Mouse (Mus musculus) layer of hippocampus, postnatal 25 days (tissue): ENCODE data around the gene Bmp7. TPM values are rescaled to one million over a fixed set of nuclear protein-coding genes. Genes with fewer than 3 reads are reported as not detected.

Experiments used
- DNase-seq, 2 experiments: peaks; one replicate each; pipeline ENCODE4 v3.0.0; 2022; ENCODE audit warnings: mixed read lengths in 2 of 2, low spot score in 1 of 2; ENCODE audit errors: extremely low spot score in 1 of 2
- total RNA-seq, 2 experiments: library from RNA; stranded (reverse); gene quantifications; 2 replicates each; pipeline ENCODE4 v1.2.3; 2021

The Bmp7 gene
- total RNA-seq, 2 experiments from 2014 or later, result 4.2 to 4.4 TPM

GRCm38 (mm10) chr2:172860593-172860992, 79.5 kb downstream of the Bmp7 start:
- DNase-seq, result no peak

- DNase-seq, result no peak
These were observed 80.0 kb downstream of the Bmp7 start for GRCm38 (mm10) chr2:172860104-172860503.

DNA sequence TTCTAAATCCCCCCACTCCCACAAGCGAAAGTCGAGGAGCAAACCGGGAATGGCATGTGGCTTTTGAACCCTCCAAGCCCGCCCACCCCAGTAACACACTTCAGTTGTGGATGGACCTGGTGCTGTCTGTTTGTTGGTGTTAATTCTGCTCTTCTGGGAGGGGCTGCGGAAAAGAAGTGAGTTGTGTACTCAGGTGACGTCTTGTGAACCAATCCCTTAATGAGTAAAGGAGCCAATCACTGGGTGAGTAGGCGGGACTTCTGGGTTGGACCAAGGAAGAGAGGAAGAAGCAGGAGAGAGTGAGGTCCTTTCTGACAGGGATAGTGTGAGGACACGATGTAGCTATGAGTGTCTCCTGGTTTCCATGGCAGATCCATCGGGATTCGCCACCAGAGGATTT, 83.1 kb downstream of the Bmp7 start:
- no peak for DNase-seq

DNA sequence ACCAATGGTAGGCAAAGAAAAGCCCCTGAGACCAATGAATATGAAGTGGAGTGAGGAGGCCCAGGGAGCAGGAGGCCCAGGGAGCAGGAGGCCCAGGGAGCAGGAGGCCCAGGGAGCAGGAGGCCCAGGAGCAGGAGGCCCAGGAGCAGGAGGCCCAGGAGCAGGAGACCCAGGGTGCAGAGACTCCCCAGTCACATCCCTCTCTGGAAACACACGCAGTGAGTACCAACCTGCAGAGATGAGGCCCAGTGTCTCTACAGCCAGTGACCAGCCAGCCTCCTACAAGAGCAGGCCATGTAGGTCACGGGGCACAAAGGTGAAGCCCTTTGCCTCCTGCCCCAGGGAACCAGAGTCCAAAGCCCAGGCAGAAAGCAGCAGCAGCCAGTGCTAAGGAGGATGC, 83.6 kb downstream of the Bmp7 start:
- DNase-seq, result no peak

- no peak for DNase-seq
These were observed 86.0 kb downstream of the Bmp7 start for GRCm38 (mm10) chr2:172854136-172854535.

GRCm38 (mm10) chr2:172851773-172852172, 88.3 kb downstream of the Bmp7 start:
- DNase-seq, result no peak

GRCm38 (mm10) chr2:172848193-172848592, 91.9 kb downstream of the Bmp7 start:
- DNase-seq, result peak in 1 of 2 experiments; percentile 43

DNA sequence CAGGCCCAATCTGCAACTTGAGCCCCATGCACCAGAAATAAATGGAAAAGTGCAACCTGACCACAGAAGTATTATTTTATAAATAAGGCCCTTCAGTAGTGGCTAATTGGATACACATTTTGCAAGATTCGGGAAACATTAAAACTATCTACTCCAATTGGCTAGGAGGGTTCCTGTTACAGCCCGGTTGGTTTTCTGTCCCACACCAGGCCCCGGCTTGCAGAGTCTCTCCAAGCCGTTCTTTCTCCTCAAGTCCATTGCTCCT, 93.9 kb downstream of the Bmp7 start:
- no peak for DNase-seq

DNA sequence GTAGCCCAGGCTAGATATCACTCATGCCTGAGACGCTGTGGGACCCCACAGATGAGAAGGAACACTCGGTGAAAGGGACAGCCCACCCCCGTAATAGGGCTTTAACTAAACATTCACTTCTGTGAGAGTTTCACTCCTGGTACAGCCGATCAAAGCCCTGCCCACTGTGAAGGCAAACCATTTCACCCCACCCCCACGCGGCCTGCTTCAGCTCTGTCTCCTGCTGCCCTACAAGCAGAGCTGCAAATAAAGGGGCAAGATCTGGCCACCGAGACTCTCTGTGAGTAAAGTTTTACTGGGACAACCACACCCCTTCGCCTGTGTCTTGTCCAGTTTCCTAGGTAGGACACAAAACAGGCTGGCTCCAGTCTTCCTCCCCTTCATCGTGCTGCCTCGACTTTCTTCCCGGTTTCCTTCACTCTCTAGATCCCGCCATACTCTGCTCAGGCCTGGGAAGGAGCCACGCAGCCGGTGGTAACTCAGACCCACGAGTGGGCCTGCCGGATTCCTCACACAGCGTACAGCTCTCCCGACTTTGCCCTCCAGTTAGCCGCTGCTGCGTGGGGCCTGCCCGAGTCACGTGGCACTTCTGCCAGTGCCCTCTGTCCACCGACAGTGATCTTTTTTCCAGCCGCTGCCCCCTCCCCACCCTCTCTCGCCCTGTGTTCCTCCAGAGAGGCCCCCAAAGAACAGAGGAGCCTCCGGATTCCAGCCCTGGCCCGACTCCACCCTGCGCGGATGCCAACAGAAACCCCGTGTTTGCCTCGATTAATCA, 94.4 kb downstream of the Bmp7 start:
- DNase-seq, result no peak

DNA sequence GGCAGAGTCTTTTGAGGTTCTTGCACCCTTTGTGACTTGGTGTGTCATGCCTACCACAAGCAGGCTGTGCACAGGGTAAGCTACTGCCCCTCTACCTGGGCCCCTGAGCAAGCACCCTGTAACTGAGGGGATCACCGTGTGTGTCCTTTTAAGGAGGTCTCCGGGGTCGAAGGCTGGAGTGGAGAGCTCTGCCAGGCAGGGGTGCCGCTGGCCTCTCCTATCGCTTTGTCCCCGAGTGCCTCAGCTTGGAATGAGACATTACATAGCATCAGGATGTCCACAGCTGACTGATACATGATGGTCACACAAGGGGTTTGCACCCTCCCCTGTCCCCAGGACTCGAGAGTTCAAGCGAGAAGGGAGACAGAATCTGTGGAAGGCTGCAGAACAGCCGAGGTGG, 96.2 kb downstream of the Bmp7 start:
- no peak for DNase-seq

DNA sequence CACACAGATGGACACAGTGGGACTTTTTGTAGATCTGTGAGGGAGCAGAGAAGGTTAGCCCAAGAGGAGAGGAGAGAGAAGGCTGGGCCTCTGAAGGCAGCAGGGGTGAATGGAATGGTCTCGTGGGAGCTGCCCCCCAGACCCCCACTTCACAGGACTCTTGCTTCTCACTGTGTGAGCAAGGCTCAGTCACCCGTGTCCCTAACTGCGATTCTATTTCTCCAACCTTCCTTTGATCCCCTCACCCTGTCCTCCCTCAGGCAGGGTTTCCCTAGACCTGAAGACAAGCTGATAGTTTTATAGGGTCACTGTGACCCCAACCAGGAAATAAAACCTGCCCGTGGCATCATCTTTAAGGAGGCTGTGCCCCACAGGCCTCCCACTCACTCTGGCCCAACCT, 97.8 kb downstream of the Bmp7 start:
- no peak for DNase-seq

DNA sequence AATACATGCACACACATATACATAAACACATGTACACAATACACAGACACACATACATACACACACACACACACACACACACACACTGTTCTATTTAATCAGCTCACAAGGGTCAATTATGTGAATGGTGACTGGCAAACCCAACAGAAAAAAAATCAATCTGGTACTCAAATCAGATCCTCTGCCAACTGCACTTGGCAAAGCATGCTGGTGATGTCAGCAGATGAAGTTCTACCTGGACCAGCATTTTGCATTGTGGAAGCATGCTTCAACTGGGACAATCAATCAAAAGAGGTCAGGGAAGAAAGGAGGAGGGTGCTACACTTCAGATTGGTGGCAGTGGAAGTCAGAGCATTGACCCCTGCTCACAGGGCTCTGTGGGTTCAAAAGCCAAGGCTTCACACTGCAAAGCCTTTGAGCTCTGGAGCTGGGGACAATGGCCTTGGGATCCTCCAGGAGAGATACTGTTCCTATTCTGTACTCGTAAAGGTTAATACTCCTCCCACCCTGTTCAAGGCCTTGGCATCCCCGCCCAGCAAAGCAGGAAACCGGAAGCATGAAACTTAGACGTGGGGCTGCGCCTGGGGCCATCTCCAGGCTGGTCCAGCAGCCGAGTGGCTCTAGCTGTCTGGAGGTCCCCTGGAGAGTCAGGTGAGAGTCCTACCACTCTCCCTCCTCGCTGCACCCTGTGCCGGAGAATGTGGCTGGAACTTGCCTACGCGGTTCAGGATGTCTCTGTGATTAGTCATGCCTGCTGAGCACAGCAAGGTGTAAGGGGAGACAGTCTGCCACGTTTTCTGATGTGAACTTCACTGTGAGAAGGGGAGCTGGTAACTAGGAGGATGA, 99.0 kb downstream of the Bmp7 start:
- no peak for DNase-seq

GRCm38 (mm10) chr2:172839317-172839980, 100.7 kb downstream of the Bmp7 start:
- DNase-seq, result no peak

DNA sequence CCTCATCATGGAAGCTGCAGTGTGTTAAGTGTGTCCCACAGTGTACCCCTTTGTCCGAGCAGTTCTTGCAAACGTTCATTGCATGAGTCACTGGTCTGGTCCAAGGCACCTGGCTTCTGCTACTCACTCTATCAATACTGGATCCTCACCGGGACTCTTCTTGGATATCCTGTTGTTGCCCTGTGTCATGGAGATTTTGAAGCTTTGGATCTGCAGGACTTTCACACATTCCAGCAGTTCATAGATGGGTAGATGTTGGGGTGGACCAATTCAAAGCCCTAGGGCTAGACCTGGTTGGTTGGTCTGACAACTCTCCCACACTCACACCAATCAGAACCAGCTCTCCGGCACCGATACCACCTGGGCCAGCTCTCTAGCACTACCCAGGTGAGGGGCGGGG, 103.6 kb downstream of the Bmp7 start:
- DNase-seq, result no peak

GRCm38 (mm10) chr2:172833196-172833595, 106.9 kb downstream of the Bmp7 start:
- DNase-seq, result peak in 1 of 2 experiments; percentile 23

GRCm38 (mm10) chr2:172831762-172832161, 108.4 kb downstream of the Bmp7 start:
- DNase-seq, result peak; percentile 54 to 80

- DNase-seq, result peak; percentile 84 to 99
These were observed 109.0 kb downstream of the Bmp7 start for GRCm38 (mm10) chr2:172831133-172831532.

DNA sequence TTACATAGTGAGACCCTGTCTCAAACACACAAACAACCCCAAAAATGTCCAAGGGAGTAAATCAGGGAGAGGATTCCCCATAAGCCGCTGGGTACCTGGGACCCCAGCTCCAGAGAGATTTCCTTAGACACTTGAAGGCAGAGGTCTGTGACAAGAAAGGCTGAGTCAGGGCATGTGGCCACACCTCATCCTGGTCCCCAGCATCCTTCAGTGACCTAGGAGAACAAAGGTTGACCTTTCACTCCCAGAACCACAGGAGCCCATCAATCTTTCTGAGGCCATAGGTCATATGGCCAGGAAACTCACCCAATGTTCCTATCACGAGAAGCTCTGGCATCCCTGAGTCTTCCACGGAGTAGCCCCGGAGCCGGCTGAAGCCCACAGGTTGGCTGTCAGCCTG, 111.9 kb downstream of the Bmp7 start:
- no peak for DNase-seq

DNA sequence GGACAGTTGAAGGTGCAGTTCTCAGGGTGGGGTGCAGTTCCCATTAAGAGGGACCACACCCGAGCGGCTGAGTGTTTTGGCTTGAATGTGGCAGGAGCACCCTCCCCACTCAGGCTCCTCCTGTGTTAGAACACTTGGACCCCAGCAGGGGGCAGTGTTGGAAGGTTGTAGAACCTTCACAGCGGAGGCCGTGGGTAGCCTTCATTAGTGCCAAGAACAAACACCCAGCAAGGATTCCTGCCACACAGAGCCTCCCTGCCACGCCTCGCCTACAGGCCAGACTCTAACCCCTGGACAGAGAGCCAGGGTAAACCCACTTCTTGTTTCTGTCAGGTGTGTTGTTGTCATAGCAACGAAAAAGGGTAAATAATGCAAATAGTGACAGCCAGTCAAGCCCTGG, 112.6 kb downstream of the Bmp7 start:
- peak in 1 of 2 experiments; percentile 50 for DNase-seq

- DNase-seq, result no peak
These were observed 114.4 kb downstream of the Bmp7 start for GRCm38 (mm10) chr2:172825785-172826145.
